Mouse (Mus musculus): ENCODE measurements around the gene Fam163b. TPM values are rescaled to one million over a fixed set of nuclear protein-coding genes. Genes with fewer than 3 reads are reported as not detected.
A peak's percentile ranks its signal among the peaks of the same experiment; 100 is the strongest.

The Fam163b gene
- polyA plus RNA-seq, 2 experiments from 2014 or later: not detected

GRCm38 (mm10) chr2:27128990-27129389, 13.3 kb downstream of the Fam163b start:
- no peak for ATAC-seq

GRCm38 (mm10) chr2:27126496-27126895, 15.8 kb downstream of the Fam163b start:
- no peak for ATAC-seq

GRCm38 (mm10) chr2:27125979-27126378, 16.3 kb downstream of the Fam163b start:
- ATAC-seq: peak; percentile 38

GRCm38 (mm10) chr2:27123121-27123520, 19.2 kb downstream of the Fam163b start:
- ATAC-seq: no peak

- no peak for ATAC-seq
Measured at GRCm38 (mm10) chr2:27122578-27122977, 19.7 kb downstream of the Fam163b start.

DNA sequence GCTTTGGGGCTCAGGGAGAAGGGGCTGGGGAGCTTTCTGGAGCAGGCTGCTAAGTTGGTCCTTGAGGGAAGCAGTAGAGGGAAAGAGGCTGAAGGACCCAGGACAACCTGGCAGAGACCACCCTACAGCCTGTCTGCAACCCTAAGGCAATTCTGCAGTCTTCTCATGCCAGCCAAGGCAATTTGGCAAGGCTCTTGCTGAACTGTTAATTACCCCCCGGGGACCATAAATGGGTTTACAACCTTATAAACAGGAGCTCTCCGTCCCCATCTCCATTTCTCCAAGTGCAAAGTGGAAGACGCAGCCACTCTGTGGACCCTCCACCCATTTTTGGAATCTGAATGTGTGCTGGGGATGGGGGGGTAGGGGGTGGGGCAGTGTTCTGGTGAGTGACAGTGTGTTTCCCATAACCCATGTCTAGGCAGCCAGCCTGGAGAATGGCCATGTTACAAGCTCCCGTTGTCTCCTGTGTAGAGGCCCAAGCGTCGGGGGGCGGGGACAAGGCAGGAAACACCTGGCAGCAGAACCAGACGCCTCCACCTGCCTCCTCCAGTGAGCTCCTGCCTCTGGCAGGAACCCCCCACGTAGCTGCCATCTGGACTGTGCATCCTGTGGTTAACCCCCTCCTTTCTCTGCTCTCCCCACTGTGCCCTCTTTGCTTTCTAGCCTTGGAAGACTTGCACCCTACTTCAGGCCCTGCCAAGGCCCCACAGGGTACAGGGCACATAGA, 20.5 kb downstream of the Fam163b start:
- peak; percentile 95 for ATAC-seq

GRCm38 (mm10) chr2:27120241-27120641, 22.1 kb downstream of the Fam163b start:
- no peak for ATAC-seq

DNA sequence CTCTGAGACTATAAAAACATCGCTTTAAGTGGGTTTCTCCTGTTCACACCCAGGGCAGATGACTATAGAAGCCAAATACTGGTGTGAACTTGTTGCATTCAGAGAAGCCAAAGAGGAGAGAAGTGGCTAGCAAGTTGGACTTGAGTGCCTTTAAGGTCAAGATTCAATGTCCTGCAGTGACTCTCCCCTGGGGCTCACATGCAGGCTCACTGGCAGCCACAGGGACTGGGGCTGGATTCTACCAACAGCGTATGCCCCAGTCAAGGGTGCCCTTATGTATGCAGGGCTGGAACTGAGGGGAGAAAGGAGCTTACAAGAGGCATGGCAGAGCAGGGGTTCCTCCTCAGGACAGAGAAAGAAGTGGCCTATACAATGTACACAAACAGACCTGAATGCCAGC, 22.5 kb downstream of the Fam163b start:
- no peak for ATAC-seq

GRCm38 (mm10) chr2:27118452-27118851, 23.8 kb downstream of the Fam163b start:
- no peak for ATAC-seq

DNA sequence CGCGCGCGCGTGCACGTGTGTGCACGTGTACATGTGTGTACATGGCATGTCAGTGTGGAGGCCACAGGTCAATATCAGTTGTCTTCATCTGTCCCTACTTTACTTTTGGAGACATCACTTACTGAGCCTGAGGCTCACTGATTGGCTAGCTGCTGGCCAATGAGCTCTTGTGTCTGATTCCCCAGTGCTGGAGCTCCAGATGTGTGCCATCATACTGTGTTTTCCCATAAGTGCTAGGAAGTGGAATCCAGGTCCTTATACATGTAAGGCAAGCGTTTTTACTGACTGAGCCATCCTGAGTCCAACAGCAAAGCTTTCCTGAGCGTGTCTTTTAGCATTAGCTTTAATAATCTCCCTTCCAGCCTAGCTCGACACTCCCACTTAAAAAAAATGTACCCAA, 28.1 kb downstream of the Fam163b start:
- no peak for ATAC-seq

DNA sequence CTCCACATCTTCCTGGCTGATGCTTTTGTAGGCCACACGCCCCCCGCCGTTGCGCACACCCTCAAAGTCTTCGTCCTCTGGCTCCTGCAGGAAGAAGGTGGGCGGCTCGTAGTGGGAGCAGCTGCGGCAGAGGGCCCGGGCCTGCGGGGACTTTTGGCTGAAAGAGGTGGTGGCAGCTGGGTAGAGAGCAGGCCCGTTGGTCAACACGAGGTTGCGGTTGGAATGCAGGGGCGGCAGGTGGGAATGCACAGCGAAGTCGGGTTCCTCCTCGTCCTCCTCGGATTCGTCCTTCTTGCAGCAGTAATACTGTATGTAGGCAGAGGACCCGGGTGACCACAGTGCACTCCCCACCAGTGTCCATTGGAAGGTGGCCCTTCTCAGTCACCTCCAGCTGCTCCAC, 29.7 kb downstream of the Fam163b start:
- ATAC-seq: no peak

DNA sequence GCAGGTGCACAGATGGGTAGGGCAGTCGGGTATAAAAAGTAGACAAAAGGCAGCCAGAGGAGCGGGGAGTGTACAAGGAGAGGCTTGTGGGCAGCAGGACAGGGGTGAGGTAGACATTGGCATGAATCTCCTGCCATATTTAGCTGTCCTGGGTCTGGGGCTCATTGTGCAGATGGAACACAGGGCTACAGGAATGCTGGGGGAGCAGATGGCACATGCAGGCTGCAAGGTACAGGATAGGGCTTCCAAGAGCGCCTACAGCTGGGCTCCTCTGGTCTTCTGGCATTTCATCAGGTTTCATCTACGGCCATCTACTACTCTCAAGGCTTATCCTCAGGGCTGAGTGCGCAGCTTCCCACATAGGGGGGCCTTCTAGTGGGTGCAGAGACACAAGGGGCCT, 33.2 kb downstream of the Fam163b start:
- no peak for ATAC-seq

DNA sequence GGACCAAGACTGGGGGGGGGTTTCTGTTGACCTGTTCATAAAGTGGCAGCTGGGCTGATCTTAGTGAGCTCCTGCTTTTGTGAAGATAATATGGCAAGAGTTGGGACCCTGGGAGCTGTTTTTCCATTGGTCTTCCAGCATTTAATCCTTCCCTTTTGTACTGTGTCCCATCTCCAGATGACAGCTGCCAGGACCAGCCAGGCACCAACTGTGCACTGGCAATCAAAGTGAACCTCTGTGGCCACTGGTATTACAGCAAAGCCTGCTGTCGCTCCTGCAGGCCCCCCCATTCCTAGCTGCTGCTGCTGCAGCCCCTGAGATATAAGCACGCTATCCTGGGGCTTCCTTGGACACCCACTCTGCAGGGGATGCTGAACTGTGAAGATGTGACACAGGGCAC, 34.1 kb downstream of the Fam163b start:
- ATAC-seq: no peak

DNA sequence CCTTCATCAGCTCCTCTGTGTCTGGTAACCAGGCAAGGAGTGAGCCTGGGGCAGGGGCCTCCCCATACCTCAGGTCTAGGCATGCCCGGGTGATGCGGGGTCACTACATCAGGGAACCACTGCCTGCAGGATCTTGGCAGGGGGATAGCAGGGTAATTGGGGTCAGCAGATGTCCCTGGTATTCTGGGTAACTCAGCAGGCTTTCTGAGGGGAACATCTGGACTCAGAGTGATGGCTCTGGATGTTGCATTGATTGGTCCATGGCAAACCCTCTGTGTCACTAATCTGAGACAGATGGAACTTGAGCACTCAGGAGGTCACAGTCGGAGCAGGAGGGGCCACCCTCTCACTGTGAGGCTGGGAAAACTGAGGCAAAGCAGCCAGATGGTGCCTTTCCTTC, 35.5 kb downstream of the Fam163b start:
- no peak for ATAC-seq

GRCm38 (mm10) chr2:27103554-27103953, 38.7 kb downstream of the Fam163b start:
- no peak for ATAC-seq

DNA sequence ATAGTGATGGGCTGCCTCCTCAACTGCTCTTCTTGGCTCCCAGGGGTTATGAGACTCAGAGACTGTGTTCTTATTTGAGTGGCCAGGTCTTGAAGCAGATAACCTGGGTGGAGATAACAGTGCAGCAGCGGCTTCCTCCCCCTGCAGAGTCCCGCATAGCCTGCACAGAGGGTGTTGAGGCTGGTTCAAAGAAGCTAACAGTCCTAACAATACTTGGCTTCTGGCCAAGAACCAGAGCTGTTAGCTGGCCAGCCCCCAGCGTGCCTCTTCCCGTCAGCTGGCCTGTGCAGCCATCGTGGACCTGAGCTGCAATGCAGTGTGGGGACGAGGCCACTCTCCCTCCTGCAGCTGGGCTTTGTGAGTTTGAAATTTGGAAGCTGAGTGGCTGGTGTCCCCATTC, 44.5 kb downstream of the Fam163b start:
- no peak for ATAC-seq

DNA sequence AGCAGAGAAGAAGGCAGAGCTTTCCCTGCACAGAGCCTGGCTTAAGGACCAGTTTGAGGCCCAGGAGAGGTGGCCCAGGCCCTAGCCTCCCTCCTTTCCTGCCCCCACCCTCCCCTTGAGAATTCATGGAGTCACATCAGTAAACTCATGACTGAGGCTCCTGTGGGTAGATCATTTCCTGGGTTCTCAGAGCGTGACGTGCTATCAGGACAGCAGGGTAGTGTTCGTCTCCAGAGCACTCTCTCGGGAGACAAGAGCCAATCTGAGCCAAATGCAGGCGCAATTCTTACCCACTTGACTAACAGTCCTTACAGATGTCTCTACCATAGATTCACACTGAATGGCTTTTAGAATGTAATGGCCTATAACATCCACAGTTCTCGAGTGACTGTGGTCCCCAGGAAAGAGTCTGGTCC, 45.0 kb downstream of the Fam163b start:
- ATAC-seq: no peak

DNA sequence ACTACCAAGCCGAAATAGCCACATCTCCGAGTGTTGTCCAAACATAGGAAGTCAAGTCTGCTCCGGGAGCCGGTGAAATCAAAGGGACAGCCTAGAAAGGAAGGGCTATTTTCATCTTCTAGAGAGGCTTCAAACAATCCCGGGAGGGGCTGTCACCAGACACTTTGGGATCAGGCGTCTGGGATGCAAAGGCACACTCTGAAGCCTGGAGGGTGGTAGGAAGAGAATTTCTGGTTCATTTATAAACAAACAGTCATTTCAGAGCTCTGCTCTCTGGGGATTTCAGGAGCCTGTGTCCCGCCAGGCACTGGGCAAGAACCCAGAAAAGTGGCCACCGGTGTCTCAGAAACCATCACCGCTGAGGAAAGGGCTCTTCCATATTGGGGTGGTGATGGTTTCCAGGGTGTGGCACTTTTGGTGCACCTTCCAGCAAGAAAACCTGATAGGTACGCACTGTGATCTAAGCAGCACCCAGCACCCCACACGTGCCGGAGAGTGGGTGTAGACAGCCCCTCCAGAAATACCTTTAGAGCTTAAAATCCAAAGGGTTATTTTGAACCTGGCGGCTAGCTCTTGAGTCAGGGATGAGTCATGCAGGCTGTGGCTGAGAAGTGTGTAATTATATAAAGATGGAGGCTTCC, 45.8 kb downstream of the Fam163b start:
- ATAC-seq: no peak

GRCm38 (mm10) chr2:27095178-27095577, 47.1 kb downstream of the Fam163b start:
- no peak for ATAC-seq

DNA sequence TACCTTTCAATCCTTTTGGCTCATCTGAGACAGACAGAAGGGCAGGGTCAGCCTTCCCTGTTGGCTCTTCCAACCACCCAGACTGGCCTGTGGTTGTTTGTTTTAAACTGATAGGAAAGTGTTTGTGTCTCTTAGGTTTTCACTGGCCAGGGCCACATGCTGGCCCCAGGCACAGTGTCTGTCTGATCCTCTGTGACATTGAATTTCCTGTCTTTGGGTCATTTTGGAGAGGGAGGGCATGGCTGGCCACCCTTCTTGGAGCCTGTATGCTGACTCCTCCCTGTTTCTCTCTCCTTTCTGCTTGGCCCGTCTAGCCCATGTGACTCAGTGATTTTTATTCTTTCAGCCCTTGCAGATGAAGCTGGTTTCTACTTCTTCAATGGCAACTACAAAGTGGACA, 53.1 kb downstream of the Fam163b start:
- ATAC-seq: no peak

- no peak for ATAC-seq
Measured at GRCm38 (mm10) chr2:27088700-27089099, 53.6 kb downstream of the Fam163b start.

GRCm38 (mm10) chr2:27088071-27088644, 54.1 kb downstream of the Fam163b start:
- no peak for ATAC-seq

- no peak for ATAC-seq
Measured at GRCm38 (mm10) chr2:27087581-27087980, 54.7 kb downstream of the Fam163b start.

DNA sequence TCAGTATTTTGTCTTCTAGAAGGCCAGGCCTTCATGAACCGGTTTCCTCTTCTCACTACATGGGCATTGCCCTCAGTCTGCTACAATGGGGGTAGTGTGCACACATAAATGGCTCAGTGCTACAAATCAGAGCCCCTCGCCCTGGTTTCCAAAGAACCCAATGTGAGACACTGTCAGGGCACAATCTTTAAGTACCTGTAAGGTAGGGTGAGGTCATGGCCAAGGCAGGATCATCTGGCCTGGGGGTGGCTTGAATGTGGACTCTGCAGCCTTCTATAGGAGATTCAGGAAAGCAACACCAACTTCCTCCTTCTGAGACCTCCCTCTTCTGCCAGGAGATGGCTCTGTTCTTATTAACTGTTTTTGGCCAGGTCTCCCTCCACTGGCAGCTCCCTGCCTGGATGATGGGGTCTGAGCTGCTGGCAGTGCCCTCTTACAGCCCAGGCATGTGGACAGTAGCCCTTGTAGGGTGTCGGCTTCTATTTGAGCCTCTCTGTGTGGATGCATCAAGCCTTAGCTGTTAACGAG, 55.7 kb downstream of the Fam163b start:
- ATAC-seq: no peak

Measured in CD4-positive, CD25-positive, alpha-beta regulatory T cell, adult 4 months (primary cell).